Mouse (Mus musculus): ENCODE results near the gene Snrk. TPM values are rescaled to one million over a fixed set of nuclear protein-coding genes. Genes with fewer than 3 reads are reported as not detected.

Snrk gene
- total and polyA plus RNA-seq, 3 experiments = 9.1 to 446 (median 10.7) TPM

GRCm38 (mm10) chr9:122169901-122170300 lies 52.8 kb downstream of the Snrk start:
- no peak for DNase-seq (ENCODE audit: low read depth, low spot score)
- Histone ChIP-seq H3K79me2 (ENCODE audit: control insufficient read depth, insufficient read depth, low read length, poor library complexity) (no peaks in the 10 kb centered on the region), H3K4me3 (ENCODE audit: control insufficient read depth in 1 of 2, insufficient read depth in 1 of 2, low read depth in 2 of 2, low read length in 2 of 2) (no peak overlapping the region), H3K27me3 (ENCODE audit: control insufficient read depth in 1 of 2, insufficient read depth in 2 of 2, low read length in 2 of 2) (no peaks in the 10 kb centered on the region), H3K4me1 (ENCODE audit: control insufficient read depth in 1 of 2, insufficient read depth in 2 of 2, low read length in 2 of 2) (no peaks in the 10 kb centered on the region), H3K27ac (ENCODE audit: control insufficient read depth, low read depth, low read length) (no peak overlapping the region), H3K9ac (ENCODE audit: control insufficient read depth, low read depth, low read length, poor library complexity, severe bottlenecking) (no peak overlapping the region), H3K9me3 (replicated peaks; ENCODE audit: insufficient read depth, low read length) (no peaks in the 10 kb centered on the region), H3K36me3 (ENCODE audit: control insufficient read depth in 1 of 2, insufficient read depth in 2 of 2, low read length in 2 of 2) (no peaks in the 10 kb centered on the region)
- TF ChIP-seq CHD2 (IDR thresholded peaks at IDR 0.05; ENCODE audit: low read length) (no peak), EP300 (IDR thresholded peaks at IDR 0.05; ENCODE audit: low read depth in 1 of 2, low read length in 2 of 2) (no peak), USF1 (IDR thresholded peaks at IDR 0.05; ENCODE audit: low read depth, low read length) (no peak), POLR2AphosphoS5 (IDR thresholded peaks at IDR 0.05; ENCODE audit: borderline replicate concordance, low read depth, low read length) (no peak), TCF12 (IDR thresholded peaks at IDR 0.05; ENCODE audit: low read depth, low read length) (no peak), POLR2AphosphoS2 (IDR thresholded peaks at IDR 0.05; ENCODE audit: low read length) (no peak), TAL1 (IDR thresholded peaks at IDR 0.05; ENCODE audit: low read length) (no peak), SIN3A (IDR thresholded peaks at IDR 0.05; ENCODE audit: low read length) (no peak), NRF1 (IDR thresholded peaks at IDR 0.05; ENCODE audit: insufficient read depth, low read depth, low read length, poor library complexity, severe bottlenecking) (no peak), RCOR1 (IDR thresholded peaks at IDR 0.05; ENCODE audit: low read depth, low read length) (no peak), E2F4 (IDR thresholded peaks at IDR 0.05; ENCODE audit: borderline replicate concordance, low read depth, low read length) (no peak), MYB (IDR thresholded peaks at IDR 0.05; ENCODE audit: low read depth, low read length) (no peak), MYC (IDR thresholded peaks at IDR 0.05; ENCODE audit: low read depth, low read length) (no peak), ZKSCAN1 (IDR thresholded peaks at IDR 0.05; ENCODE audit: low read depth, low read length) (no peak), ZNF384 (IDR thresholded peaks at IDR 0.05; ENCODE audit: low read depth, low read length) (no peak), GATA1 (IDR thresholded peaks at IDR 0.05; ENCODE audit: low read depth, low read length) (no peak), MAX (IDR thresholded peaks at IDR 0.05; ENCODE audit: low read length) (no peak)

GRCm38 (mm10) chr9:122172612-122173186 lies 55.6 kb downstream of the Snrk start:
- H3K4me3 ChIP-seq (ENCODE audit: control insufficient read depth in 1 of 2, insufficient read depth in 1 of 2, low read depth in 2 of 2, low read length in 2 of 2) = no peak overlapping the region
- H3K27me3 ChIP-seq (ENCODE audit: control insufficient read depth in 1 of 2, insufficient read depth in 2 of 2, low read length in 2 of 2) = no peaks in the 10 kb centered on the region
- no peak overlapping the region for H3K27ac ChIP-seq (ENCODE audit: control insufficient read depth, low read depth, low read length)
- no peaks in the 10 kb centered on the region for H3K4me1 ChIP-seq (ENCODE audit: control insufficient read depth in 1 of 2, insufficient read depth in 2 of 2, low read length in 2 of 2)
- TF ChIP-seq MYC (IDR thresholded peaks at IDR 0.05; ENCODE audit: low read depth, low read length) = no peak
- no peak for TF ChIP-seq CHD1 (IDR thresholded peaks at IDR 0.05; ENCODE audit: low read depth, low read length)
- TF ChIP-seq JUND (IDR thresholded peaks at IDR 0.05; ENCODE audit: low read depth, low read length) = no peak
- TF ChIP-seq E2F4 (IDR thresholded peaks at IDR 0.05; ENCODE audit: borderline replicate concordance, low read depth, low read length) = no peak
- no peak for TF ChIP-seq MEF2A (IDR thresholded peaks at IDR 0.05; ENCODE audit: extremely low read depth, insufficient replicate concordance, low read depth, low read length, poor library complexity, severe bottlenecking)
- no peak for TF ChIP-seq ELF1 (IDR thresholded peaks at IDR 0.05; ENCODE audit: low read depth, low read length)
- TF ChIP-seq MXI1 (IDR thresholded peaks at IDR 0.05; ENCODE audit: low read depth, low read length) = no peak
- H3K9me3 ChIP-seq (replicated peaks; ENCODE audit: insufficient read depth, low read length) = no peaks in the 10 kb centered on the region
- no peaks in the 10 kb centered on the region for H3K79me2 ChIP-seq (ENCODE audit: control insufficient read depth, insufficient read depth, low read length, poor library complexity)
- H3K9ac ChIP-seq (ENCODE audit: control insufficient read depth, low read depth, low read length, poor library complexity, severe bottlenecking) = no peak overlapping the region
- no peak for DNase-seq (ENCODE audit: low read depth, low spot score)
- H3K36me3 ChIP-seq (ENCODE audit: control insufficient read depth in 1 of 2, insufficient read depth in 2 of 2, low read length in 2 of 2) = no peaks in the 10 kb centered on the region
